Mouse (Mus musculus): ENCODE data around the gene Rita1.

DNA sequence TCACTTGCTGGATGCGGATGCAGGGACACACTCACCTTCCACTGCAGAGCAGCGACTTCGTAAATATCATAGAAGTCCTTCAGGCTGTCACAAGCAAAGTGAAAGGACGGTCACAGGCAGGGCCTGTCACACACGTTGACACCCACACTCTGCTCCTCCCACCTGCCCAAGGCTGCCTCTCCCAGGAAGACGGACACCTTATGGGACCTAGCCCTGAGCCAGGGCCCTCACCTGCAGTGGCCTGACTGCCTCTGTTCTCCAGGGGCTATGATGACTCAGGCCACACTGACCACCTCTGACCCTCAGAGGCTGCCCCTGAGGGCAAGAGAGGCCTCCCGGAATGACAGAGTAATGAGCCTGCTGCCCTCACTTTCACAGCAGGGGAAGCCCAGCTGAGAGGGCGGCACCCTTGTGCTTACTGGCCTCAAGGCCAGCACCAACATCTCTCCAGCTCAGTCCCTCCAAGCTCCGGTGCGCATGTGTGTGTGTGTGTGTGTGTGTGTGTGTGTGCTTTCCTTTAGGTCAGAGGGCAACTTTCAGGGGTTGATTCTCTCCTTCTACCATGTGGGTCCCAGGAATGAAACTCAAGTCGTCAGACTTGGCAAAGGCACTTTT, 64.0 kb downstream of the Rita1 start:
- TF ChIP-seq CTCF (IDR thresholded peaks at IDR 0.05; ENCODE audit: control insufficient read depth, insufficient read depth, insufficient replicate concordance, low read depth, low read length) (no peak), POLR2A (IDR thresholded peaks at IDR 0.05; ENCODE audit: control insufficient read depth, low read depth, low read length) (no peak)

Measured in testis, adult 2 months (tissue).